Mouse (Mus musculus): ENCODE results near the gene Fxyd2. TPM values are rescaled to one million over a fixed set of nuclear protein-coding genes. Genes with fewer than 3 reads are reported as not detected.

The Fxyd2 gene
- polyA plus RNA-seq, 1 experiment from 2014 or later, result 0.56 TPM

DNA sequence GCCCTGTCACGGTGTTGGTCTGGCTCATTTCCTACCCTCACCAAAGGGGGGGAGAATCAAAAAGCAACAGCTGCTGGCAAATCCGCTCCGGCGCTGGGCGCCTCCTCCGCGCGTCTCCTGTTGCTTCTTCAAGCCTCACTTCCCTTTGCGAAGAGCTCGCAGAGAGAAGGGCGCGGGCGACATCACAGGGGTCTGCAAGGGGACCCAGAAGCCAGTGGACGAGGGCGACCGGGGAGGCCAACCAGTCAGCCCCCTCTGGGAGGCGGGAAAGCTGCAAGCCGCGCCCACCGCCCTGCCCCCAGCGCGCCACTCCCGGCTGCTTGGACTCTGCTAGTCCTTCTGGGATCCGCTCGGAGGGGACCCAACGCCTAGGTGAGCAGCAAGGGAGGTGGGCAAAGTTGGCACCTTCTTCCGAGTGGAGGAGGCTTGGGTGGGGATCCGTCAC lies 29.3 kb upstream of the Fxyd2 start, which contains the start of gene Fxyd6:
Gene Fxyd6, plus strand, starts transcription at position 69 of the 445 bp plus-strand sequence.
- ATAC-seq (ENCODE audit: insufficient number of reproducible peaks, low FRiP score, low TSS enrichment, low read depth), result peak; percentile 84
- peak within 1 kb of the TSS; percentile 73 for H3K9ac ChIP-seq (ENCODE audit: low read length)
- WGBS, result under 1% methylated on average over 28 of the region's 28 CpGs
- peak; percentile 89 for DNase-seq (ENCODE audit: low spot score)
- peak within 1 kb of the TSS; percentile 57 for H3K4me3 ChIP-seq (ENCODE audit: low read depth, low read length)
- no peaks in the 10 kb centered on the region for H3K27me3 ChIP-seq (ENCODE audit: control insufficient read depth, insufficient read depth, low read length)
- H3K4me1 ChIP-seq (ENCODE audit: control insufficient read depth, insufficient read depth, low read length), result peaks cover 8% of the 10 kb centered on the region; the same call in 1 of the 2 replicates
- no peak within 1 kb of the TSS for H3K27ac ChIP-seq (replicated peaks; ENCODE audit: low read depth, low read length)
- H3K9me3 ChIP-seq (ENCODE audit: control insufficient read depth, low read length), result no peaks in the 10 kb centered on the region
- no peaks in the 10 kb centered on the region for H3K36me3 ChIP-seq (ENCODE audit: control insufficient read depth, insufficient read depth, low read length)
- H3K4me2 ChIP-seq (ENCODE audit: low read depth, severe bottlenecking), result peak within 1 kb of the TSS; percentile 78

DNA sequence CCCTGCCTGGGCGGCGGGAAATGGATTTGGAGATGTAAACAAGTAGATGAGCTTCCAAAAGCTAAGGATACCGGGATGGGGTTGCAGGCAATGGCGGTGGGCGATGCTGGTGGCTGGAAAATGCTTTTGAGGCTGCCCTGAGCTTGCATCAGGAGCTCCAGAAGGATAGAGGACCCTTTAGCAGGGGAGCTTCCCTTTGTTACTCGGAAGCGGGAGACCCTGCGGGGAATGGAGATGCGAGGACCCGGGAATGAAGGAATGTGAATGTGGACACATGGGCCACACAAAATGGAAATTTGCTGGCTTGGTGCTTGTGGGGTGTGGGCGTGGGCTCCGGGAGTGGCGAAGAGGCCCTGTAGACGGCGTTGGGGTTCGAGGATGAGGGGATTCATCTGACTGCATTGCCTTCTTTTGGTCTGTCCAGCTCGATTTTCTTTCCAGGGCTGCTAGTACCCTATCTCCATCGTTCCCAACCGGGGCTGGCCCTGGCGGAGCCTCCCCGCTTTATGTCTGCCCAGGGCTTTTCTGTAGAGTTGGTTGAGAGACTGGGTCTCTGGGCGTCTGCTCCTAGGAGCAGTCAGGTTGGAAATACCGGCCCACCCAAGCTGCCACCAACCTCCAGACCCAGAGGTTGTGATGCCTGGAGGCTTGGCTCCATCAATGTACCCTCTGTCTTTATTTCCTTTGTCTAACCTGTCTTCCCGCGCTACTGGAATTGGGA lies 28.7 kb upstream of the Fxyd2 start:
- DNase-seq (ENCODE audit: low spot score), result no peak
- H3K36me3 ChIP-seq (ENCODE audit: control insufficient read depth, insufficient read depth, low read length), result no peaks in the 10 kb centered on the region
- no peak overlapping the region for H3K27ac ChIP-seq (replicated peaks; ENCODE audit: low read depth, low read length)
- no peaks in the 10 kb centered on the region for H3K27me3 ChIP-seq (ENCODE audit: control insufficient read depth, insufficient read depth, low read length)
- H3K4me3 ChIP-seq (ENCODE audit: low read depth, low read length), result peak overlapping the region; percentile 57
- peaks cover 8% of the 10 kb centered on the region; the same call in 1 of the 2 replicates for H3K4me1 ChIP-seq (ENCODE audit: control insufficient read depth, insufficient read depth, low read length)
- WGBS, result 6% methylated on average over 25 of the region's 25 CpGs
- peak overlapping the region; percentile 73 for H3K9ac ChIP-seq (ENCODE audit: low read length)
- no peak for ATAC-seq (ENCODE audit: insufficient number of reproducible peaks, low FRiP score, low TSS enrichment, low read depth)
- H3K4me2 ChIP-seq (ENCODE audit: low read depth, severe bottlenecking), result peak overlapping the region; percentile 78
- H3K9me3 ChIP-seq (ENCODE audit: control insufficient read depth, low read length), result no peaks in the 10 kb centered on the region

DNA sequence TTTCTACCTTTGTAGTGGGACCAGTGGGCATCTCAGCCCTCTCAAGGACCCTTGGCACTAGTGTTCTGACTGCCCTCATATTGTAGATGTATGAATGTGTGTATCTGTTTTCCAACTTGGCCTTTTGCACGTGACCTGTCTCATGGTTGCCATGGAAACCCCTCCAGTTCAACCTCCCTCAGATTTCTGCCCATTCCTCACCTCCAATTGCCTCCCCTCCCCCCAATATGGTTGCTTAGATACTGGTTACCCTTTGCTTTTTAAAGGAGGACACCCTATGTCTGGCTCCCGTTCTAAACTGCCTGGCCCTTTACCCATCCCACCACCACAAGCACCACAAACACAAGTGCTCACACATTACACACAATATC lies 28.1 kb upstream of the Fxyd2 start:
- 38% methylated on average over 2 of the region's 2 CpGs for WGBS
- no peak overlapping the region for H3K27ac ChIP-seq (replicated peaks; ENCODE audit: low read depth, low read length)

DNA sequence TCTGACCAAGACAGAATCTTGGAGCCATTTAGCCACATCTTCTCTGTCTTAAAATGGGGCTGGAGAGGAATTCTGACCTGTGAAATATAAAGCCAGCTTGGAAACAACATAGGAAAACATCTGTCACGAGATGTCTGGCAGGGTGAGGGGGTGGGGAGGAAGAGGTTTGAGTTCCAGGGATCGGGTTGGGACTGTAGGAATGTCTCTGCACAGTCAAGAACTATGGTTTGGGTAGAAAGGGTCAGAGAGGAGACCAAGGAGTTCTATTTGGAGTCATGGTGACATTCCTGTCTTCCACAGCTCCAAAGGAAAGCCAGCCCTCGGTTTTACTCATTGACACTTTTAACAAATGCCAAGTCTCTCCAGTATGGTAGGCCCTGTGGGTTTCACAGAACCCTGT lies 25.6 kb upstream of the Fxyd2 start:
- 52% methylated on average over 3 of the region's 3 CpGs for WGBS
- no peak overlapping the region for H3K9ac ChIP-seq (ENCODE audit: low read length)
- ATAC-seq (ENCODE audit: insufficient number of reproducible peaks, low FRiP score, low TSS enrichment, low read depth) (no peak), DNase-seq (ENCODE audit: low spot score) (no peak)
- no peaks in the 10 kb centered on the region for H3K9me3 ChIP-seq (ENCODE audit: control insufficient read depth, low read length)
- H3K27me3 ChIP-seq (ENCODE audit: control insufficient read depth, insufficient read depth, low read length), result no peaks in the 10 kb centered on the region
- H3K4me1 ChIP-seq (ENCODE audit: control insufficient read depth, insufficient read depth, low read length), result peaks cover 3% of the 10 kb centered on the region; the same call in 1 of the 2 replicates
- H3K36me3 ChIP-seq (ENCODE audit: control insufficient read depth, insufficient read depth, low read length), result no peaks in the 10 kb centered on the region
- no peak overlapping the region for H3K4me2 ChIP-seq (ENCODE audit: low read depth, severe bottlenecking)
- no peak overlapping the region for H3K27ac ChIP-seq (replicated peaks; ENCODE audit: low read depth, low read length)
- no peak overlapping the region for H3K4me3 ChIP-seq (ENCODE audit: low read depth, low read length)

More for the DNA sequence above, 28.1 kb upstream of the Fxyd2 start:
- Histone ChIP-seq H3K4me2 (ENCODE audit: low read depth, severe bottlenecking) (peak overlapping the region; percentile 78), H3K36me3 (ENCODE audit: control insufficient read depth, insufficient read depth, low read length) (no peaks in the 10 kb centered on the region), H3K9me3 (ENCODE audit: control insufficient read depth, low read length) (no peaks in the 10 kb centered on the region), H3K9ac (ENCODE audit: low read length) (no peak overlapping the region; the same call in 1 of the 2 replicates), H3K27me3 (ENCODE audit: control insufficient read depth, insufficient read depth, low read length) (no peaks in the 10 kb centered on the region), H3K4me3 (ENCODE audit: low read depth, low read length) (peak overlapping the region; percentile 57), H3K4me1 (ENCODE audit: control insufficient read depth, insufficient read depth, low read length) (peaks cover 8% of the 10 kb centered on the region; the same call in 1 of the 2 replicates)
- ATAC-seq (ENCODE audit: insufficient number of reproducible peaks, low FRiP score, low TSS enrichment, low read depth), result no peak
- no peak for DNase-seq (ENCODE audit: low spot score)

DNA sequence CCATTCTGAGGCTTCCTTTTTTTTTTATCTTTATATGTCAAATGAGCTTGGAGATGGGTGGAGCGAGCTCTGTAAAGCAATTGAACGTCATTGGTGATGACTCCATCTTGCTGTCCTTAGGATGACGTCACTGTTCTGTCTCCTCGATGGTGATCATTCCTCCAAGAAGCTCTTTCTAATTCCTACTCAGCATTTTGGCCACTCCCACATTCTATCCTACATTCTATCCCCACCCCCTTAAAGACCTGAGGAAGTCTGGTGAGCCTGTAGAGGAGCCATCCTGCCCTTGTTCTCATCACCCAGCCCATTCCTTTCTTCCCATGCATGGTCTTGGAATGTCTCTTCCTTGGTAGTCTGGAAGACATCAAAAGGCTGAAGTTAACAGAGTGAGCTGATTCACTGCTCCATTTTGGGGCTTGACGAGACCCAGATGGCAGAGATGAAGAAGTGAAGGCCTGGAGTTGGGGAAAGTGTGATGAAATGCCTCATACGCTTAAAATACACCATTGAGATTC lies 24.4 kb upstream of the Fxyd2 start:
- DNase-seq (ENCODE audit: low spot score) (no peak), ATAC-seq (ENCODE audit: insufficient number of reproducible peaks, low FRiP score, low TSS enrichment, low read depth) (no peak)
- no peaks in the 10 kb centered on the region for H3K9me3 ChIP-seq (ENCODE audit: control insufficient read depth, low read length)
- no peak overlapping the region for H3K4me2 ChIP-seq (ENCODE audit: low read depth, severe bottlenecking)
- no peak overlapping the region for H3K4me3 ChIP-seq (ENCODE audit: low read depth, low read length)
- peaks cover 3% of the 10 kb centered on the region; the same call in 1 of the 2 replicates for H3K4me1 ChIP-seq (ENCODE audit: control insufficient read depth, insufficient read depth, low read length)
- no peaks in the 10 kb centered on the region for H3K27me3 ChIP-seq (ENCODE audit: control insufficient read depth, insufficient read depth, low read length)
- H3K9ac ChIP-seq (ENCODE audit: low read length), result no peak overlapping the region
- no peaks in the 10 kb centered on the region for H3K36me3 ChIP-seq (ENCODE audit: control insufficient read depth, insufficient read depth, low read length)
- H3K27ac ChIP-seq (replicated peaks; ENCODE audit: low read depth, low read length), result no peak overlapping the region
- WGBS, result 81% methylated on average over 6 of the region's 6 CpGs

DNA sequence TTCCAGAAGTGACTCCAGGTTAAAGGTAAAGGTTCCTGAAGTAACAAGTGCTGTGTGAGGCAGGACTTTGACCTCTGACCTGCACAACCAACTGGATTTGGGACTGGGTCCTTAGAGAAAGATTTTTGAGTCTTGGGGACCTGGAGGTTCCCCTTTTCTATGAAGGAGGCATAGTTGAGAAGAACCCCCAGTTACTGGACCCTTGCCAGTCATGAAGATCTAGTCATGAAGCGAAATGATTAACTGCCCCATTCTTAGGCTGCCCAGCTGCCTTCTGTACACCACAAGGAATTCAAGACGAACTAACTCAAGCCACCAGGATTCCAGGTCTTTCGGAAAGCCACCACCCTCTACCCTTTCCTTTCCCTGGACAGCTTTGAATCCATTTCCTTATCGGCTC lies 23.0 kb upstream of the Fxyd2 start:
- H3K36me3 ChIP-seq (ENCODE audit: control insufficient read depth, insufficient read depth, low read length), result no peaks in the 10 kb centered on the region
- 92% methylated on average over 4 of the region's 4 CpGs for WGBS
- no peak for DNase-seq (ENCODE audit: low spot score)

DNA sequence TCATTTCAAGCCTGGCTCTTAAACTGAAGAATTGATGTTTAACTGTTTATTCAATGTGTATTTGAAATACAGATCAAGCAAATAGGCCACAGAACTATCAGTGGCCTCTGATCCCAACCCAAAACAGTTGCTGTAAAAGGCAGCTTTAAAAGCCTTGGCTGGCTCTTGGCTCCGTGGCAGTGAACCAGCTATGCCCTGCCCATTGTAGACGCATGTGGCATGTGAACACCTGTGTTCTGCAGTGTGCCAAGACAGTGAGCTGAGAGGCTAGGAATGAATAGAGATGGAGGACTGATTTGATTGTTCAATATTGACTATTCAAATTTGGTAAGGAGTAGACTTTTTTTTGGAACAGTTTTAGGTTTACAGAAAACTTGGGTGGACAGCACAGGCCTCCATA lies 22.6 kb upstream of the Fxyd2 start:
- H3K9ac ChIP-seq (ENCODE audit: low read length), result no peak overlapping the region
- no peak overlapping the region for H3K27ac ChIP-seq (replicated peaks; ENCODE audit: low read depth, low read length)
- H3K27me3 ChIP-seq (ENCODE audit: control insufficient read depth, insufficient read depth, low read length), result no peaks in the 10 kb centered on the region
- no peak overlapping the region for H3K4me2 ChIP-seq (ENCODE audit: low read depth, severe bottlenecking)
- H3K4me3 ChIP-seq (ENCODE audit: low read depth, low read length), result no peak overlapping the region
- WGBS, result 92% methylated on average over 2 of the region's 2 CpGs
- DNase-seq (ENCODE audit: low spot score) (no peak), ATAC-seq (ENCODE audit: insufficient number of reproducible peaks, low FRiP score, low TSS enrichment, low read depth) (no peak)
- H3K9me3 ChIP-seq (ENCODE audit: control insufficient read depth, low read length), result no peaks in the 10 kb centered on the region
- H3K4me1 ChIP-seq (ENCODE audit: control insufficient read depth, insufficient read depth, low read length), result no peaks in the 10 kb centered on the region
- no peaks in the 10 kb centered on the region for H3K36me3 ChIP-seq (ENCODE audit: control insufficient read depth, insufficient read depth, low read length)

More for the DNA sequence above, 23.0 kb upstream of the Fxyd2 start:
- Histone ChIP-seq H3K4me2 (ENCODE audit: low read depth, severe bottlenecking) (no peak overlapping the region), H3K4me1 (ENCODE audit: control insufficient read depth, insufficient read depth, low read length) (no peaks in the 10 kb centered on the region; the same call in 1 of the 2 replicates), H3K4me3 (ENCODE audit: low read depth, low read length) (no peak overlapping the region), H3K9ac (ENCODE audit: low read length) (no peak overlapping the region), H3K27me3 (ENCODE audit: control insufficient read depth, insufficient read depth, low read length) (no peaks in the 10 kb centered on the region), H3K9me3 (ENCODE audit: control insufficient read depth, low read length) (no peaks in the 10 kb centered on the region), H3K27ac (replicated peaks; ENCODE audit: low read depth, low read length) (no peak overlapping the region)
- ATAC-seq (ENCODE audit: insufficient number of reproducible peaks, low FRiP score, low TSS enrichment, low read depth), result no peak

DNA sequence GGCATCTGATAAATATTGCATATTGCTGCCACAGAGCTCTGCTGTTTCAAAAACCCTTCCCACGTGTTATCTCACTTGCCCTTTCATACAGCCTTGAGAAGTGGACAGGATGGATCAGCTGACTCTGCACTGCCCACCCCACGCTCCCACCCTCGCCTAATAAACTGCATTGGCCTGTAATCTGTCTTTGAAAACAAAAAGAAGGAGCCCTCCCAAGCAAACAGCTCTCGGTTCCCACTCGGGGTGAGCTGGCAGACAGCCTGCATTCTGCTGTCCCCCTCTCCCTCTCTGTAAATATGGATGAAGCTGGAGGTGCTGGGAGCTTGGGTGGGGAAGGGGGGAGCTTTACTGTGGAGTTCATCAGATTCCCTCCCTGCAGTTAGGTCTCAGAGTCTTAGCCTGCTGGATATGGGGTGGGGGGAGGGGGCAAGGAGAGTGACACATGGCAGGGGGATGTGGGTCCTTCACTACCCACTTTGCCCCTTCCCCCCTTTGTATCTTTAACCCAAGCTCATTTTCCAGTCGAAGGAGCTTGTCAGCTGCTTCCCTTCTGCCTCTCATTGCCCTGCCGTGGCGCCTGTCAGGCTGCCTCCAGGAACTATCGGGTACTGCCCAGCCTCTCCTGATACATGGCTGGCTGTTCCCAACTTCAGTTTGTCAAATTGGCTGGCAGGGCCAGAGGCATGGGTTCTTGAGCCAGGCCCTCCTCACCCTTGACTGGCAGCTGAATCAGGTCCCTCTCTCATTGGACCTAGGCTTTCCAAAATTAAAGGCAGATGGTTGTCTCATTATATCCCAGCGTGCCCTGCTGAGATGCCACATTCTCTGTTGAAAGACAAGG lies 18.8 kb upstream of the Fxyd2 start:
- Histone ChIP-seq H3K36me3 (ENCODE audit: control insufficient read depth, insufficient read depth, low read length) (no peaks in the 10 kb centered on the region), H3K4me1 (ENCODE audit: control insufficient read depth, insufficient read depth, low read length) (no peaks in the 10 kb centered on the region), H3K9me3 (ENCODE audit: control insufficient read depth, low read length) (no peaks in the 10 kb centered on the region), H3K4me3 (ENCODE audit: low read depth, low read length) (no peak overlapping the region), H3K27me3 (ENCODE audit: control insufficient read depth, insufficient read depth, low read length) (no peaks in the 10 kb centered on the region), H3K4me2 (ENCODE audit: low read depth, severe bottlenecking) (no peak overlapping the region), H3K9ac (ENCODE audit: low read length) (no peak overlapping the region), H3K27ac (replicated peaks; ENCODE audit: low read depth, low read length) (no peak overlapping the region)
- no peak for DNase-seq (ENCODE audit: low spot score)
- WGBS, result 77% methylated on average over 10 of the region's 10 CpGs
- ATAC-seq (ENCODE audit: insufficient number of reproducible peaks, low FRiP score, low TSS enrichment, low read depth), result no peak

Measured in limb, embryonic 11.5 days (tissue).